Mouse (Mus musculus) naive thymus-derived CD4-positive, alpha-beta T cell, adult 2 months (primary cell): ENCODE measurements around the gene Zc3h7b.

ENCODE experiments used
- DNase-seq: peaks from one replicate; pipeline ENCODE4 v3.0.0-alpha.2; 2011; ENCODE audit warnings: low read depth

Zc3h7b gene

GRCm38 (mm10) chr15:81739296-81739695, 5.6 kb upstream of the Zc3h7b start:
- DNase-seq = no peak

GRCm38 (mm10) chr15:81739924-81740323, 4.9 kb upstream of the Zc3h7b start:
- DNase-seq = no peak

GRCm38 (mm10) chr15:81742368-81742767, 2.5 kb upstream of the Zc3h7b start:
- peak; percentile 23 for DNase-seq

- DNase-seq = peak; percentile 55
Observed at GRCm38 (mm10) chr15:81745601-81746114, 801 bp downstream of the Zc3h7b start.

GRCm38 (mm10) chr15:81749742-81750141, 4.9 kb downstream of the Zc3h7b start:
- no peak for DNase-seq

GRCm38 (mm10) chr15:81753669-81754068, 8.8 kb downstream of the Zc3h7b start:
- DNase-seq = no peak

- DNase-seq = no peak
Observed at GRCm38 (mm10) chr15:81758701-81759100, 13.8 kb downstream of the Zc3h7b start.

- no peak for DNase-seq
Observed at GRCm38 (mm10) chr15:81759542-81759941, 14.7 kb downstream of the Zc3h7b start.

GRCm38 (mm10) chr15:81760361-81761079, 15.7 kb downstream of the Zc3h7b start:
- no peak for DNase-seq

GRCm38 (mm10) chr15:81761381-81761780, 16.5 kb downstream of the Zc3h7b start:
- no peak for DNase-seq

- no peak for DNase-seq
Observed at GRCm38 (mm10) chr15:81761959-81762358, 17.1 kb downstream of the Zc3h7b start.

GRCm38 (mm10) chr15:81764573-81764972, 19.7 kb downstream of the Zc3h7b start:
- DNase-seq = no peak

GRCm38 (mm10) chr15:81765651-81766050, 20.8 kb downstream of the Zc3h7b start:
- DNase-seq = no peak

- DNase-seq = no peak
Observed at GRCm38 (mm10) chr15:81766439-81766838, 21.6 kb downstream of the Zc3h7b start.

GRCm38 (mm10) chr15:81769037-81769436, 24.2 kb downstream of the Zc3h7b start:
- DNase-seq = no peak

GRCm38 (mm10) chr15:81772431-81773120, 27.7 kb downstream of the Zc3h7b start:
- DNase-seq = no peak

- DNase-seq = no peak
Observed at GRCm38 (mm10) chr15:81774505-81775171, 29.8 kb downstream of the Zc3h7b start.

- DNase-seq = no peak
Observed at GRCm38 (mm10) chr15:81776631-81777422, 32.0 kb downstream of the Zc3h7b start.

GRCm38 (mm10) chr15:81781816-81782215, 37.0 kb downstream of the Zc3h7b start:
- no peak for DNase-seq

GRCm38 (mm10) chr15:81784762-81785161, 39.9 kb downstream of the Zc3h7b start:
- no peak for DNase-seq

- no peak for DNase-seq
Observed at GRCm38 (mm10) chr15:81785701-81786100, 40.8 kb downstream of the Zc3h7b start.

- DNase-seq = no peak
Observed at GRCm38 (mm10) chr15:81787525-81787924, 42.7 kb downstream of the Zc3h7b start.
